Mouse (Mus musculus) neural tube, embryonic 11.5 days (tissue): ENCODE measurements at regions not wholly inside any gene's neighbourhood (a gene's known extent, or its start where the extent isn't known, plus 50 kb on each side); places are given as distances from the start of the nearest gene placed in this dataset.
A peak's percentile ranks its signal among the peaks of the same experiment; 100 is the strongest.

ENCODE experiments used
- ATAC-seq: fragments of 200-750 bp; cut with Nextera tagmentation; 2 replicates; pipeline ENCODE4 v1.8.0; 2017; ENCODE audit warnings: moderate number of reproducible peaks, mild to moderate bottlenecking, moderate TSS enrichment, moderate library complexity; ENCODE audit not compliant: insufficient read depth, low FRiP score, low TSS enrichment
- DNase-seq: peaks from one replicate; pipeline ENCODE4 v3.0.0-alpha.2; 2015; ENCODE audit warnings: low spot score
- H3K27ac ChIP-seq: fragments of 300-500 bp; sonication (generic); 2 replicates; pipeline ENCODE4 v1.5.1; 2014; ENCODE audit warnings: low read depth, mild to moderate bottlenecking, low read length
- H3K27me3 ChIP-seq: fragments of 300-500 bp; sonication (generic); 2 replicates; pipeline ENCODE4 v1.6.1; 2014; ENCODE audit warnings: mild to moderate bottlenecking, low read length, mixed read lengths; ENCODE audit not compliant: control insufficient read depth, insufficient read depth
- H3K36me3 ChIP-seq: fragments of 300-500 bp; sonication (generic); 2 replicates; pipeline ENCODE4 v1.6.1; 2014; ENCODE audit warnings: mild to moderate bottlenecking, low read length, moderate library complexity, mixed read lengths; ENCODE audit not compliant: control insufficient read depth, insufficient read depth
- H3K4me1 ChIP-seq: fragments of 300-500 bp; sonication (generic); 2 replicates; pipeline ENCODE4 v1.6.1; 2014; ENCODE audit warnings: low read length, mixed read lengths; ENCODE audit not compliant: control insufficient read depth, insufficient read depth
- H3K4me2 ChIP-seq: fragments of 300-500 bp; sonication (generic); 2 replicates; pipeline ENCODE4 v1.6.1; 2014; ENCODE audit warnings: low read depth, mild to moderate bottlenecking, moderate library complexity
- H3K4me3 ChIP-seq: fragments of 300-500 bp; sonication (generic); 2 replicates; pipeline ENCODE4 v1.5.1; 2014; ENCODE audit warnings: low read depth, low read length
- H3K9ac ChIP-seq: fragments of 300-500 bp; sonication (generic); 2 replicates; pipeline ENCODE4 v1.6.1; 2014; ENCODE audit warnings: mild to moderate bottlenecking, low read length
- H3K9me3 ChIP-seq: fragments of 300-500 bp; sonication (generic); 2 replicates; pipeline ENCODE4 v1.6.1; 2016; ENCODE audit warnings: low read length; ENCODE audit not compliant: control insufficient read depth
- WGBS: fragments of 180-500 bp; shearing (Covaris S2); extraction: QIAGEN DNeasy Blood & Tissue Kit; methylation state at CpG from one replicate; pipeline ENCODE4 v1.1.7; 2014; 5-methylcytosine and 5-hydroxymethylcytosine counted together

DNA sequence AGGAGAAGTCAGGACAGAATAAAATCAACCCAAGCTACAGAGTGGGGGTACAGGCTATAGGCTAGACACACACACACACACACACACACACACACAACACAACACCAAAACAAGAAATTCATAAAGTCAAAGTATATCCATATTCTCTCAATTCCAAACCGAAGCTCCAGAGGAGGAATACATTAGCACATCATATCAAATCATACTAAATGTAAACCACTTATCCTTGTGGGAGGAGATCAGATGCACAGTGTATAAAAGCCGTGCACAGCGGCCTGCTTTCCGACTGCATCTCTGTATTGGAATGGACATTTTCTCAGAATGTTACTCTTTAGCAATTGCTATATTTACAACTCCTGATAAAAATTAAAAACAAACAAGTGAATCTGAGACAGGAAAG is 427.9 kb downstream of the Efnb2 start:
- H3K27ac ChIP-seq, result no peak overlapping the region
- no peak for DNase-seq
- H3K36me3 ChIP-seq, result no peaks in the 10 kb centered on the region
- H3K9me3 ChIP-seq, result no peaks in the 10 kb centered on the region
- no peaks in the 10 kb centered on the region for H3K27me3 ChIP-seq
- H3K4me2 ChIP-seq, result no peak overlapping the region
- H3K4me1 ChIP-seq, result no peaks in the 10 kb centered on the region
- WGBS, result 95% methylated on average over 4 of the region's 4 CpGs
- H3K4me3 ChIP-seq, result no peak overlapping the region
- ATAC-seq, result no peak
- H3K9ac ChIP-seq, result no peak overlapping the region

DNA sequence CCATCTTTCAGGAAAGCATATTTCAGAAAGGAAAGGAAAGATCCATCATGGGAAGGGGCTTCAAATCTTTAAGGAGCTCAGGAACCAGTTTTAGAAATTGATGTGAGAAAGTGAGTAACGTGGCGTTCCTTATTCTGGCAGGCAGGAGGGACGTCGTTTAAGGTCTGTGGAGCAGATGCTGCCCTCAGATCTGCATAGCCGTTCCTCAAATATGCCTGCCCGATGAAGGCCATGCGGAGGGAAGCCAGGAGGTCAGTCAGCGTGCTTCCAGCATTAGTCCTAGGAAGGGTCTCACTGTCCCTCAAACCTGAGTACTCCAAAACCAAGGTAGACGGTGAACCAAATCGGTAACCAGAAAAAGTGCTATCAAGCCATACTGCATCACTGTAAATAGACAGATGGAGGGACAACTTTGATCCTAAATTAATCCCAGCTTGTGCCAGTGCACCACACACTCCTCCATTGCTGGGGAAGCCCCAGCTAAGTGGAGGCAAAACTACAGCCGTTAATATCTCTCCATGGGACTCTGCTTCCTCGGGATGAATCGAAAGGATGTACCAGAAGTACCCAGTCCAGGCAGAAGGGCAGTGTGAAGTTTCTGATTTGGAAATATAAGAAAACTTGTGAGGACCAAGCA is 428.9 kb downstream of the Efnb2 start:
- no peak overlapping the region for H3K27ac ChIP-seq
- H3K9ac ChIP-seq, result no peak overlapping the region
- 62% methylated on average over 13 of the region's 13 CpGs for WGBS
- H3K4me1 ChIP-seq, result no peaks in the 10 kb centered on the region
- ATAC-seq, result no peak
- no peak overlapping the region for H3K4me3 ChIP-seq
- no peaks in the 10 kb centered on the region for H3K27me3 ChIP-seq
- H3K36me3 ChIP-seq, result no peaks in the 10 kb centered on the region
- H3K4me2 ChIP-seq, result no peak overlapping the region
- H3K9me3 ChIP-seq, result no peaks in the 10 kb centered on the region
- DNase-seq, result no peak

DNA sequence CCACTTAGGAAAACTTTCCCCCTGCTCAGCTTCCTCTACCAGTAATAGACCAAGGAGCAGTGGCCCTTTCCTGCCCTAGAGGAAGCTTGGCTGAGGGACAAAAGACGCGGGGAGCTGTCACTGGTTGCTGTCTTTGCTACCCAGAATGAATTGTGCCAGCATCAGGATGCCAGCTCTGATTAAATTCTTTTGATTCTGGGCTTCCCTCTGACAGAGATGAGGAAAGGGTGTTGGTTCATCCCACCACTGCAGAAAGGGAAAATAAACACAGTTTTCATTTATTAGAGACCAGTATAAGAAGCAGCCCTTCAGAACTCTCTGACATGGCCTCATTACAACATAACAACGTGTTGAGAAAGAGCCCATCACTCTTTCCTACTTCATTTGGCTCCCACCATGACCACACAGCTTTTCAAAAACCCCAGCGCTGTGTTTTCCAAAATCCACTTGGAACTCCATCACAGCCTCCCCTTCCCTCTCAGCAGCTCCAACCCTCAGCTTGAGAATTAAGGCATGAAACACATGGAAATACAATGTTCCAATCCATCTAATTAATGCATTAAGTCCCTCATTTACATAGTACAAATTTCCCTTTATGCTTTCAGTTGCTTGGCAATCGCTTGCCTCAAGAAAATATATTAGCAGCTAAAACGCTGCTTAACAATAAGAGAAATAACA is 429.6 kb downstream of the Efnb2 start:
- Histone ChIP-seq H3K27me3 (no peaks in the 10 kb centered on the region), H3K9me3 (no peaks in the 10 kb centered on the region), H3K27ac (no peak overlapping the region), H3K4me1 (no peaks in the 10 kb centered on the region), H3K4me2 (no peak overlapping the region), H3K4me3 (no peak overlapping the region), H3K36me3 (no peaks in the 10 kb centered on the region), H3K9ac (no peak overlapping the region)
- no peak for DNase-seq
- ATAC-seq, result peak; percentile 38; the same call in 1 of the 2 replicates
- 62% methylated on average over 6 of the region's 6 CpGs for WGBS

DNA sequence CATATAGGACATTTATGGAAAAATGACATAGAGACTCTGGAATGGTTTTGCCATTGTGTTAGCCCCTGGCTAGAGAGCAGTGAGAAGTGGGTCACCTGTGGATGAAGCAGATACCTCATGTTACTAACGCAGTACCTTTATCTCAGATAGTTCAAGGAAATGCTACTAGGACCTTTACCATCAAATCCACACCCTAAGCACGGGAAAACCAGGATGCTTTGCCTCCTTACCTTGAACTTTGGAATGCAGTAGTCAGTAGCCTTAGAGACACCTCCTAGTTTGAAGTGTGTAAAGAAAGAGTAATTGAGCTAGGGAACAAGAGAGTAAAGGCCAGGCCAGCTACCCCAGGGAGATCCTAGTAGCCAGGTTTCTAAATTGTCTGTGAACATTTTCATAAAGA is 435.0 kb downstream of the Efnb2 start:
- Histone ChIP-seq H3K4me2 (no peak overlapping the region), H3K36me3 (no peaks in the 10 kb centered on the region), H3K27me3 (no peaks in the 10 kb centered on the region), H3K27ac (no peak overlapping the region), H3K9ac (no peak overlapping the region), H3K9me3 (no peaks in the 10 kb centered on the region), H3K4me1 (no peaks in the 10 kb centered on the region), H3K4me3 (no peak overlapping the region)
- WGBS, result 87% methylated on average over 2 of the region's 2 CpGs
- no peak for ATAC-seq
- no peak for DNase-seq

DNA sequence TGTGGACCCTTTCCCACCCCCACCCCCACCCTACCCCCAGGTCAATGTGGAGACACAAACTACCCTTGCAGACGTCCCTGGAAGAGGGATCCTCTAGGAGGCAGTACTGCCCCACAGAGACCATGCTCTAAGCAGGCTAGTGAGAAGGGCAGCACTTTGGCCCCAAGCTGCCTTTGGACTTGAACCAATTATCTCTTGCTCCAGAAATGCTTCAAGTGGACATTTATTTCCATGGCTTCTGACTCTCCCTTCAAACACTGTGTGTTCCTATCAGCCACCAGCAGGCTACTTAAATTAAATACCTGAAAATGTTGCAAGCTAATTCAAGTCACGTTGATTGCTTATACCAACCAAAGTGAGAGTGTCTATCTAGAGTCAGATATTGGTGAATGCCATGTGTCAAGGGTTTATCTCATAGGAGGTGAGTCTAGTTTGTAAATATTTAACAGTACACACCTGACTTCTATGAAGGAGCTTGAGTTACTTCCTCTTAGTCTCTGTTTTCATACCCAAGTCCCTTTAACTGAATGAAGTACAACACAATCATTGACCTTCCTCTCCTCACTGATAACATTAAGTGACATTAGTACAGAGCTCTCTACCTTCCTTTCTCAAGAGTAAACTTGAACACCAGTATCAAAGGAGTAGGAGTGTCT is 435.7 kb downstream of the Efnb2 start:
- H3K4me2 ChIP-seq, result no peak overlapping the region
- no peaks in the 10 kb centered on the region for H3K36me3 ChIP-seq
- no peaks in the 10 kb centered on the region; the same call in 1 of the 2 replicates for H3K4me1 ChIP-seq
- no peak overlapping the region for H3K27ac ChIP-seq
- 61% methylated on average over 2 of the region's 2 CpGs for WGBS
- ATAC-seq (no peak), DNase-seq (no peak)
- no peak overlapping the region for H3K4me3 ChIP-seq
- H3K9ac ChIP-seq, result no peak overlapping the region
- no peaks in the 10 kb centered on the region for H3K9me3 ChIP-seq
- no peaks in the 10 kb centered on the region for H3K27me3 ChIP-seq

DNA sequence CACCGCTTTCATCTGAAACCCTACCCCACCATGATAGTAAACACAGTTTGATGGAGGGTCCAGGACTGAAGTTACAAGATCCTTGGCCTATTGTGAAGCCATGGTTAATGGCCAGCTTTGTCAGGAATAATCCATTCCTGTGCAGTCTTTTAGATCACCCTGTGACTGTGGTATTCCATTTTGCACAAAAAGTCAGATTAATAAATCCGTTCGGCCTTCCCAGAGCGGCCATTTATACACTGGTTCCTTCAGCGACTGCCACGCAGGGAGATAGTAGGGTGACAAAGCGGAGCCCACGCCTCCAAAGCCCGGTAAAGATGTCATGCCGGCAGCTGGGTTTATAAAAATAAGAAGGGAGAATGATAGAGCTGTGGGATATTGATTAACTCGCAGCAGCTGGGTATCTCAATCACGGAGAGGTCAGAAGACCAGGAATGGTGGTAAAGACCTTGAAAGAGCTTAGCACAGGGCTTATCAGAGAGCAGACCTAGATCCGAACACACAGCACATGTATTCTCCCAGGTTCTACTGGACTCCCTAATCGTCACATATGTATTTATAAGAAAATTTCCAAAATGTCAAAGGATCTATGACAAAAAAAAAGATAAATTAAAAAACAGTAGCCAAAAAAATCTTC is 440.5 kb downstream of the Efnb2 start:
- no peaks in the 10 kb centered on the region for H3K9me3 ChIP-seq
- DNase-seq (peak; percentile 48), ATAC-seq (peak; percentile 91)
- H3K27ac ChIP-seq, result 0 out of 2 replicates have a peak overlapping the region, but pooled peaks have one; percentile 10
- H3K4me3 ChIP-seq, result no peak overlapping the region
- WGBS, result 46% methylated on average over 14 of the region's 14 CpGs
- H3K4me2 ChIP-seq, result no peak overlapping the region
- no peak overlapping the region for H3K9ac ChIP-seq
- no peaks in the 10 kb centered on the region for H3K27me3 ChIP-seq
- H3K4me1 ChIP-seq, result peaks cover 4% of the 10 kb centered on the region; the same call in 1 of the 2 replicates
- no peaks in the 10 kb centered on the region for H3K36me3 ChIP-seq

DNA sequence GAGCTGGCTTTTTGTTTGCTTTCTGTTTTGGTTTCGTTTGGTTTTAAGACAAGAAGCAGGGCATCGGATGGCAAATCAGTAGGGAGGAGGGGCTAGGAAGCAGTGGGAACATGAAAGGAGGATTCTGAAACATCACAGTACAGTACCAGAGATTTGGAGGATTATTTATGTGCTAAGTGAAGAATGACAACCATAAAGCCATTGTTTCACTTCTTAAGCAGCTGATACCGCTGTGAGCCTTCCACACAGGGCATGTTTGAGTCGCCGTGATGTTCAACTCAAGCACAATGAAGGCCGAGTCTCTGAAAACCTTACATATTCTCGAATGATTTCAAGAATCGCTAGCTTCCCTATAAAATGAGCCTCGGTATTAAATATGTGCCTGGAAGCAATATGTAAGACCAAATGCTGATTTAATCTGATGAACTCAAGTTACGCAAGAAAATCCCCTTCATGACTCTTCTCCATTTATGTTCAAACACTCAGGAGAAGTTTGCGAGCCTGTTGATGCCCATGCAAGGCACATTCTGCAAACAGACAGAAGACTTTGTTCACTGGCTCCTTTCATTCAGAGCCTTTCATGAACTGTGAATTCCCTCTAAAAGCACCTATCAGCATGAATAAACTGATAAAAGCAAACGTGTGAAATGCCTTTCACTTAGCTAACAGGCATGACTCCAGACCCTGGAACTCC is 441.2 kb downstream of the Efnb2 start:
- no peaks in the 10 kb centered on the region for H3K36me3 ChIP-seq
- peak overlapping the region; percentile 7; the same call in 1 of the 2 replicates for H3K4me2 ChIP-seq
- peaks cover 4% of the 10 kb centered on the region; the same call in 1 of the 2 replicates for H3K4me1 ChIP-seq
- 47% methylated on average over 12 of the region's 12 CpGs for WGBS
- H3K27ac ChIP-seq, result peak overlapping the region; percentile 2; the same call in 1 of the 2 replicates
- H3K9me3 ChIP-seq, result no peaks in the 10 kb centered on the region
- ATAC-seq (peak; percentile 39; the same call in 1 of the 2 replicates), DNase-seq (no peak)
- no peak overlapping the region for H3K9ac ChIP-seq
- H3K4me3 ChIP-seq, result no peak overlapping the region
- no peaks in the 10 kb centered on the region for H3K27me3 ChIP-seq

DNA sequence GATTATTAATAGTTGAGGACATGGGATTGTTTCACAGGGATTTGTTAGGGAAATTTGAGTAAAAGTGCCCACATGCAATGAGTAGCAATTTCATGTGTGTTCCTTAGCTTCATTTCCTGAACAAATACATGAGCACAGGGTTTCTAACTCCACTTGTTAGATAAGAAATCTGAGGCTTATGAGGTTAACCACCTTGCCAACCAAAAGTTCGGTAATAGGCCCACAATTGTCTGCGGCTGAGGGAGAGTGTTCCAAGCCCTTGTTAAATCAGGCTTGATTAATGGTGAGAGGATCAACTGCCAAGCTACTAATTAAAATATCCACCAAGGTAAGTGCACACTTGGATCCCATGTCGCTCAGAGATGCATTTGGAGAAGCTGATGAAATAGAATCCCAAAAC is 468.0 kb downstream of the Efnb2 start:
- Histone ChIP-seq H3K27me3 (no peaks in the 10 kb centered on the region), H3K4me1 (no peaks in the 10 kb centered on the region), H3K4me2 (no peak overlapping the region), H3K9me3 (no peaks in the 10 kb centered on the region), H3K4me3 (no peak overlapping the region), H3K36me3 (no peaks in the 10 kb centered on the region), H3K9ac (no peak overlapping the region), H3K27ac (no peak overlapping the region)
- DNase-seq, result no peak
- ATAC-seq, result no peak
- 89% methylated on average over 3 of the region's 3 CpGs for WGBS
